Mouse (Mus musculus): ENCODE measurements around the gene Snx5. TPM values are rescaled to one million over a fixed set of nuclear protein-coding genes. Genes with fewer than 3 reads are reported as not detected.

Gene Snx5
- polyA plus RNA-seq, 1 experiment: 284 TPM

DNA sequence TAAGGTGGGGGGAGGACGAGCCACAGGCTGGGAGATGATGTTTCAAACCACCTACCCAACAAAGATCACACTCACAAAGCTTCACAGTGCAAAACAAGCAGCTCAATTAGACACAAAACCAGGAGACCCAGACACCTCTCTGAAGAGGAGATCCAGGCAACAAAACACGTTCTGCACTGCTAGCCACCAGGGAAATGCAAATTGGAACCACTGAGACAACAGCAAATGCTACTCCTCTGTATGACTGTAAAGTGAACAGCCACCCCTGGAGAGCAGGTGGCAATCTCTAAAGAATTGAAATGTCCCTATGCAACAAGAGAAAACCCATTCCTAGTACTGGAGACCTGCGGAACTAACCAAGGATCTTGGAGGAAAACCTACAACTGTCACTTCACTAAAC is 37.2 kb downstream of the Snx5 start:
- Histone ChIP-seq H3K27ac (ENCODE audit: insufficient read depth, low read length) (no peak overlapping the region), H3K4me1 (ENCODE audit: control insufficient read depth, insufficient read depth, low read length) (no peaks in the 10 kb centered on the region), H3K4me3 (ENCODE audit: insufficient read depth, low read length) (no peak overlapping the region)
- TF ChIP-seq POLR2A (IDR thresholded peaks at IDR 0.05; ENCODE audit: low read depth, low read length) (no peak), CTCF (IDR thresholded peaks at IDR 0.05; ENCODE audit: borderline replicate concordance, insufficient read depth, low read length) (no peak)

DNA sequence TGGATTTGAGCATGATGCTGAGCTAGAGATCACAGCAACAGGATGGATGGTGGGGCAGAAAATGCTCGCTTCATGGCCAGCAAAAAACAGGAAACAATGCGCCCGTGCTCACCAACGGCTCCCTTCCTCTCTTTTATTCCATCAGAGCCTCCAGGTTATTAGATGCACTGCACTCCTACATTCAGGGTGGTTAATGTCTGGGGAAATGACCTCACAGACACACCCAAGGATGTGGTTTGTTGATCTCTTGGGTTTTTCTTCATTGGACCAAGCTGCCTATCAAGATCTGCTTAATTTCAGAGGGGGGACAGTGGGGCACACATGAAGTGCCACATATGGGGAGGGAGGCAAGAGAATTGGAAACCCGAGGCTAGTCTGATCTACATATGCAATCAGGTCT is 39.6 kb downstream of the Snx5 start:
- no peaks in the 10 kb centered on the region for H3K4me1 ChIP-seq (ENCODE audit: control insufficient read depth, insufficient read depth, low read length)
- no peak overlapping the region for H3K27ac ChIP-seq (ENCODE audit: insufficient read depth, low read length)
- no peak overlapping the region for H3K4me3 ChIP-seq (ENCODE audit: insufficient read depth, low read length)
- TF ChIP-seq POLR2A (IDR thresholded peaks at IDR 0.05; ENCODE audit: low read depth, low read length) (no peak), CTCF (IDR thresholded peaks at IDR 0.05; ENCODE audit: borderline replicate concordance, insufficient read depth, low read length) (no peak)

DNA sequence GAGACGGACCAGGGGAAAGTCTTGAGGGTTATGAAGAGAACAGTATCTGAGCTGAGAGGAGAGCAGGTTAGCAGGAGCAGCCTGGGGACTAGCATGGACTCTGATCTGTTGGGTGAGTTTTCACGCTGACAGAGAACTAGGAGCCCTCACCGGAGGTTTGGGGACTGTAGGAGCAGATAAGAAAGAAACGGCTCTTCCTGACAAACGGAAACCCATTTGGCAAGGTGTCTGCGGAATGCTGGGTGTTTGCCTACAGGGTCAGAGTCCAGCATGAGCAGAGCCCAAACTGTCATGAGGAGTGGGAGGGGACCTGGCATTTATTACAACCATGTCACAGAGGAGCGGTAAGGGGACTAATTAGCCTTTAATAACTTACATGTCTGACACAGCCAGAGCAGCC is 40.2 kb downstream of the Snx5 start:
- no peak overlapping the region for H3K4me3 ChIP-seq (ENCODE audit: insufficient read depth, low read length)
- no peak overlapping the region for H3K27ac ChIP-seq (ENCODE audit: insufficient read depth, low read length)
- no peaks in the 10 kb centered on the region for H3K4me1 ChIP-seq (ENCODE audit: control insufficient read depth, insufficient read depth, low read length)
- no peak for TF ChIP-seq POLR2A (IDR thresholded peaks at IDR 0.05; ENCODE audit: low read depth, low read length)
- no peak for TF ChIP-seq CTCF (IDR thresholded peaks at IDR 0.05; ENCODE audit: borderline replicate concordance, insufficient read depth, low read length)

DNA sequence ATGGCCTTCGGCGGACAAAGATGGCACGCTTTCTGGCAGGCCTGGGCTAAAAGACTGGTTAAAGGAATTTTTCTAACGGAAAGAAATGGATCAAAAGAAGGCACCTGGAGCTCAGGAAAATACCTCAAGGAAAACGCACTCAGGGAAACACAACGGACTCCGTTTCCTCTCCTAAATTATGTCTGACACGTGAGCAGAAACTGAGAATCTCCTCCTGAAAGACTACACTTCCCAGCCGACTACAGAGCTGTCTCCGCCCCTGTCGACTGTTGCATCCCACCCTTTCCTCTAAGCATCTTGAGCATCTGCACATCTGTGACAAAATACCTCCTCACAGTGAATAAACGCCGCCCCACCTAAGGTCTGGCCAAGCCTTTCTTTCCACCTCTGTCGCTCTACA is 41.1 kb downstream of the Snx5 start:
- no peak overlapping the region for H3K4me3 ChIP-seq (ENCODE audit: insufficient read depth, low read length)
- no peaks in the 10 kb centered on the region for H3K4me1 ChIP-seq (ENCODE audit: control insufficient read depth, insufficient read depth, low read length)
- H3K27ac ChIP-seq (ENCODE audit: insufficient read depth, low read length): no peak overlapping the region
- TF ChIP-seq POLR2A (IDR thresholded peaks at IDR 0.05; ENCODE audit: low read depth, low read length) (no peak), CTCF (IDR thresholded peaks at IDR 0.05; ENCODE audit: borderline replicate concordance, insufficient read depth, low read length) (no peak)

DNA sequence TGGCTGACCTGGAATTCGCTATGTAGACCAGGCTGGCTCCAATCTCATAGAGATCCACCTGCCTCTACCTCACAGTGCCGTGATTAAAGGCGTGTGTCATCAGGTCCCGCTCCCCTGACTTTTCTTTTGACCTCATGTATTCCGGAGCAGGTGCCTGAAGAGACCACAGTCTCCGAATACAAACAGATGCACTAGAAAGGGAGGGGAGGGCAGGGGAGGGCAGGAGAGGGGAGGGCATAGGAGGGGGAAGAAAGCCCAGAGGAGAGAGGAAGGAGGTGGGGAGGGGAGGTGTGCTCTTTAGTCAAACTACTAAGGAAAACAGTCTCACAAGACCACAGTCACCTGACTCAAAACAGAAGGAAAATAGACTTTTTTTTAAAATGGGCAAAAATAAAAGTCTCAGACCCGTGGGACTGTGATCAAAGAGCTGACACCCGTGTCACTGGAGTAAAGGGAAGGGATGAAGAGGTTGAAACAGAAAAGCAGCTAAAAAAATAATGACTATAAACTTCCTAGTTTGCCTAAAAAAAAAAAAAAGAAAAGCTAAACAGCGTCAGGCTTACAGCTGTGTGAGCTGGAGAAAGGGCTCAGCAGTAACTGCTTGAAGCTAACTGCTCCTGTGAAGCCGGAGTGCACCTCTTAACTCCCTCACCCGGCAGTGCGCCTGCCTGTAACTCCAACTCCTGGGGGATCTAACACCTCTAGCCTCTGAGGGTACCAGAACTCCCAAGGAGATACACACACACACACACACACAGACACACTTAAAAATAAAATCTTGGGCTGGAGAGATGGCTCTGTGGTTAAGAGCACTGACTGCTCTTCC is 42.0 kb downstream of the Snx5 start:
- H3K27ac ChIP-seq (ENCODE audit: insufficient read depth, low read length): no peak overlapping the region
- TF ChIP-seq CTCF (IDR thresholded peaks at IDR 0.05; ENCODE audit: borderline replicate concordance, insufficient read depth, low read length) (no peak), POLR2A (IDR thresholded peaks at IDR 0.05; ENCODE audit: low read depth, low read length) (no peak)
- no peak overlapping the region for H3K4me3 ChIP-seq (ENCODE audit: insufficient read depth, low read length)
- no peaks in the 10 kb centered on the region for H3K4me1 ChIP-seq (ENCODE audit: control insufficient read depth, insufficient read depth, low read length)

DNA sequence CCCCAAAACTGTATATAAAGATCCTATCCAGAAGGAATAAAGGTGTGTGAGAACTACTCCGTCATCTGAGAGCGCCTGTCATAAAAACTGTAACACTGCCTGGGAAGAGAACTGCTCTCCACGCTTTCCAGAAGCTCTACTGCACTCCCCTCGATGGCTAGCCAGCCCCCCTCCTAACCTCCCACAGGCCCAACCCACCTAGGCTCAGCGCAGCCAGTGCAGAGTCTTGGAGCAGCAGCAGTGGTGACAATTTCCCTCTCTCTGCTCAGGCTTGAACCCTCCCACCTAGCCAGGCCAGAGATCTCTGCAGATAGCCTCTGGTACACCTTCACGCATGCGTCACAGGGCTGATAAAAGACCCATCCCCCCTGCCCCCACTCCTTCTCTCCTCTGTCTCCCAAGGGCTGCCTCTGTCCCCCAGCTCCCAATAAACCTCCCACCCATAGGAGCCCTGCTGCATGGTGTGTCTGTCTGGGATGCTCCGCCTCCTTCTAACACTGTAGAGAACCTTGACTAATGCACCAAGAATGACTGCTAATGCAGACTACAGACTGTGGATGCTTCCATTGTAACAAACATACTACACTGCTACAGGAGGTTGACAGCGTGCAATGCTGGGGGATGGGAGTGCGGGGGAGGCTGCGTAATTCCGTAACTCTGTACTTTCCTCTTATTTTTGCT is 43.7 kb downstream of the Snx5 start:
- Histone ChIP-seq H3K4me3 (ENCODE audit: insufficient read depth, low read length) (no peak overlapping the region), H3K4me1 (ENCODE audit: control insufficient read depth, insufficient read depth, low read length) (no peaks in the 10 kb centered on the region), H3K27ac (ENCODE audit: insufficient read depth, low read length) (no peak overlapping the region)
- TF ChIP-seq POLR2A (IDR thresholded peaks at IDR 0.05; ENCODE audit: low read depth, low read length) (no peak), CTCF (IDR thresholded peaks at IDR 0.05; ENCODE audit: borderline replicate concordance, insufficient read depth, low read length) (no peak)

DNA sequence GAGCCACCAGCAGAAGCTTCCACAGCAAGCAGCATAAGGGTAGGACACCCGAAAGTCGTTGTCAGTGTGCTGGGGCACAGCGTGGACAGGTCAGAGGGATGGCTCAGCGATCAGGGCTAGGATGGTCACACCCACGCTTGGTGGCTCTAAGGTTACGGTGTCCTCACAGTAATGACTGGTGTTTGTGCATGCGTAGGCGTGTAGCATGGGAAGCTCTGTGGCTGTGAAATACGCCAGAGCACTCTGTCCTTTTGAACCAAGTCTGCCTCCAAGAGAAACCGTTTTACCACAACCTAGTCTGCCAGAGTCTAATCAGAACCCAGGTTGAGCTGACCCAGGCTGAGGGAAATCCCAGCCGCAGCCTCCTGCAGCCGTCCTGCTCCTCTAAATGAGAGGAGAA is 46.4 kb downstream of the Snx5 start:
- no peak overlapping the region for H3K27ac ChIP-seq (ENCODE audit: insufficient read depth, low read length)
- H3K4me3 ChIP-seq (ENCODE audit: insufficient read depth, low read length): no peak overlapping the region
- no peaks in the 10 kb centered on the region for H3K4me1 ChIP-seq (ENCODE audit: control insufficient read depth, insufficient read depth, low read length)
- TF ChIP-seq CTCF (IDR thresholded peaks at IDR 0.05; ENCODE audit: borderline replicate concordance, insufficient read depth, low read length): no peak
- no peak for TF ChIP-seq POLR2A (IDR thresholded peaks at IDR 0.05; ENCODE audit: low read depth, low read length)

DNA sequence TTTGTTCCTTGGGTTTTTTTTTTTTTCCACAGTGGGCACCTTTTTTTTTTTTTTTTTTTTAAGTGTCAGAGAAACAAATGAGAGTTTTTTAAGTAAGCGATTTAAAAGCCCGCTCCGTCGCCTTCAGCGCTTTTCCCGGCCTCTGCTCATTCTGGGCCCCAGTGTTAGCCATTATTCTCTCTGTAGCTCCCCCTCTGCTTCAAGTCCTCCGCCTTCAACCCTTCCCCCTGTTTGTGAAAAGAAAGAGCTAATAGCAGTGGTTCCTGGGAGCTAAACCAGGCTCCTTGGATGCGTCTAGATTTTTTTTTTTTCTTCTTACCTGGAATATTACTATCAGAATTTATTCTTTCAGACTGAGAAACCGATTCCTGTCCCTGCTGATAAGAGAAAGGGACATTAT is 55.1 kb downstream of the Snx5 start:
- H3K27ac ChIP-seq (ENCODE audit: insufficient read depth, low read length): no peak overlapping the region
- TF ChIP-seq CTCF (IDR thresholded peaks at IDR 0.05; ENCODE audit: borderline replicate concordance, insufficient read depth, low read length): no peak
- no peak for TF ChIP-seq POLR2A (IDR thresholded peaks at IDR 0.05; ENCODE audit: low read depth, low read length)
- no peak overlapping the region for H3K4me3 ChIP-seq (ENCODE audit: insufficient read depth, low read length)
- H3K4me1 ChIP-seq (ENCODE audit: control insufficient read depth, insufficient read depth, low read length): no peaks in the 10 kb centered on the region

DNA sequence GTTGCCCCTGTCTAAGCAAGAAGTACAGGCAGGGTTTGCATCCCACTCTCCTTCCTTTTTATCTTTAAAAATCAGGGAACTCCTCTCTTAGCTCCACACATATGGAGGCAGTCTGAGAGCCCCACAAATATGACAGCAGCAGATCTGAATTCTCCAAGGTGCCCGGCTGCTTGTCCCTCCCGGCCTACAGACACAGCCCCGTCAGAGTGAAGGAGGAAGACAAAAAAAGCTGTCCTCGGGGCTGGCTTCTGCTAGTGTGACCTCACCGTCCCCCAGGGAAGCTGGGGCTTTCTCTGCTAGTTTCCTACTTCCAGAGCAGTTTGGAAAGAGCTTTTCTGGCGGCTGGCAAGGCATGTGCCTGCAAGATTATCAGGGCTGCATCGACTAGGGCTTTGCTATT is 55.5 kb downstream of the Snx5 start:
- TF ChIP-seq CTCF (IDR thresholded peaks at IDR 0.05; ENCODE audit: borderline replicate concordance, insufficient read depth, low read length): no peak
- TF ChIP-seq POLR2A (IDR thresholded peaks at IDR 0.05; ENCODE audit: low read depth, low read length): no peak
- H3K4me3 ChIP-seq (ENCODE audit: insufficient read depth, low read length): no peak overlapping the region
- no peaks in the 10 kb centered on the region for H3K4me1 ChIP-seq (ENCODE audit: control insufficient read depth, insufficient read depth, low read length)
- H3K27ac ChIP-seq (ENCODE audit: insufficient read depth, low read length): no peak overlapping the region

DNA sequence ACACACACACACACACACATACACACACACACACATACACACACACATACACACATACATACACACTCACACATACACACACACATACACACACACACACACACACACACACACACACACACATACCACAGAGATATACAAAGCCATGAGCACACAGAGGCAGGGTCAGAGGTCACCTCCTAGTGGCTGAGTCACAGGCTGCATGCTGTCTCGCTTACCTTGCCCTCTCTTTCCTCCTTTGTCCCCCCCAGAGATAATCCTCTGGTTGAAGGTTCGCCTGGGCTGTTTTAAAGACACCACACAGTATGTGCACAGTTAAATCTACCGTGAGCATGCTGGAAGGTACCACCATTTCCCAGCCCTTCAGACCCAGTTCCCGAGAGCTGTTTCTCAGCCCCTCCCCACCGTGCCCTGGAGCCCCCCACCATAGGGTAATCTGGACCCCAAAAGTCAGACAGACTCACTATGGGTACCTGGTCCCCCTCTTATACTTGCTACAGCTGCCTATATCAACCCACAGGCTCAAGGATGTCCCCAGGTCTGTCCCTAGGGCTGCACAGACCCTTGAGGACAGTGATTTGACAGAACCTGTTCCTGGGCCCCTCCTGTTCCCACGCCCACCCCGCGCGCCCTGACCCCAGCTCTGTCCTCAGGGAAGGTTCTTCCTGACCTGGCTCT is 56.1 kb downstream of the Snx5 start:
- TF ChIP-seq CTCF (IDR thresholded peaks at IDR 0.05; ENCODE audit: borderline replicate concordance, insufficient read depth, low read length): no peak
- no peak for TF ChIP-seq POLR2A (IDR thresholded peaks at IDR 0.05; ENCODE audit: low read depth, low read length)
- Histone ChIP-seq H3K4me1 (ENCODE audit: control insufficient read depth, insufficient read depth, low read length) (no peaks in the 10 kb centered on the region), H3K4me3 (ENCODE audit: insufficient read depth, low read length) (no peak overlapping the region), H3K27ac (ENCODE audit: insufficient read depth, low read length) (no peak overlapping the region)

Data from embryonic fibroblast, embryonic 13.5 days (primary cell).